Mouse (Mus musculus) stomach, postnatal 0 days (tissue): Measurements from ENCODE around the gene Depdc7.

Experiments
- CTCF ChIP-seq: IDR thresholded peaks from 2 replicates; pipeline ENCODE4 v1.5.1; 2016; ENCODE audit warnings: antibody characterized with exemption, low read depth, mild to moderate bottlenecking, moderate library complexity
- EP300 ChIP-seq: optimal IDR thresholded peaks from 2 replicates; pipeline ENCODE3; 2016; ENCODE audit warnings: antibody characterized with exemption

GRCm38 (mm10) chr2:104716279-104716678 is 26.4 kb downstream of the Depdc7 start, which contains the start of gene Pin1rt1:
- TF ChIP-seq CTCF (no peak), EP300 (no peak)
